Mouse (Mus musculus): ENCODE results near the gene Arpc5.
"Not testable (repeated sequence)": the region's sequence is repeated elsewhere in the genome, so short reads cannot be mapped to it uniquely, and the experiment has no call there.

The Arpc5 gene

GRCm38 (mm10) chr1:152784620-152785019 is 18.3 kb downstream of the Arpc5 start:
- DNase-seq = no peak

- not testable (repeated sequence) for DNase-seq
Observed at GRCm38 (mm10) chr1:152785446-152785845, 19.1 kb downstream of the Arpc5 start.

DNA sequence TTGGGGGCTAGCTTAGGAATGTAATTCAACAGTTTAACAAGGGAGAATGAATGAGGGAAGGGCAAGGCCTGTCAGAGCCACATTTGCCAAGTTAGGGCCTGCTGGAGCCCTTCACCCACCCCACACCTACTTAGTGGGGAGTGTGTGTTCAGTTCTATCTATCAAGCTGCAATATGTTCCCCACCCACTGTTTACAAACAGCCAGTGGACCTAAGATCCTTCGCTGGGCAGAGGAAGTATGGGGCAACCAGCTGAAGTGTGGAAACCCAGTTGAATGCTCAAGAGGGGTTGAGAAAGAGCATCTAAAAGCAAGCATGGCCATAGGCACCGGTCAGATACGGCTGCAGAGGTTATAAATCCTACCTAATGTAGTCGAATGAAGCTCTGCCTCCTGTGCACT is 20.6 kb downstream of the Arpc5 start:
- DNase-seq = no peak

- DNase-seq = no peak
Observed at GRCm38 (mm10) chr1:152788121-152788660, 21.8 kb downstream of the Arpc5 start.

GRCm38 (mm10) chr1:152790254-152790653 is 23.9 kb downstream of the Arpc5 start:
- DNase-seq = peak; percentile 63

DNA sequence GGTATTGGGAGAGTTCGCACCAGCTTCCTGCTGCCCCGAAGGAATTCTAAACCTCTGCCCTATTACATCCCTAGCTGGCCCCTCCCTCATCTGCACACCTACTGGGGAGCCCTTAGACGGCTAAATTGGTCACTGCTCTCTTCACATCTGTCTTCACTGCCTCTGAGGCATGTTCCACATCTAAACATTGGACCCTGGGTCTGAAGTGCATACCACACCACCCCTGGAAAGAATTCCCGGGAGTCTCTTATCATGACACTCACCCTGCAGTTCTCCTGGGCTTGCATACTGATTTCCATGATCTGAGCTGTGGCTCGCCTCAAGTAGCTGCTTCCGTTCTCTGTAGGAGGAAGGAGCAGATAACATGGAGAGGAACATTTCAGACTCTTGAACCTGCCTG is 24.5 kb downstream of the Arpc5 start:
- no peak for DNase-seq

DNA sequence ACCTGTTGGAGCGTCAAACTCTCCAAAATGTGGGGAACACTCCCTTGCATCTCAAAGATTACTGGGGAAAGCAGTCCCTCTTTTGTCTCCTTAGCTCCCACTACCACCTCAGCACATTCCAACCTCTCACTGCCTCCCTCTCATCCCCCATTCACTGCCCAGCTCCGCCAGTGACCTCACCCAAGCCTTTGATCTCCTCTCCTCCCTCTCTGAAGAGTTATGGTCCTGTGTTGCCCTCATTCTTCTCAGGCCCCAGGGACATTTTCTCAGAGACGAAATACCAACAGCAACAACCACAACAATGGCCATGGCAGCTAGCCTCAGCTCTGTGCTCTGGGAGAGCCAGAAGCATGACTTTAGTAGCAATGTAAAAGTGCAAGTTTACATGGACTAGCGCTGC is 24.9 kb downstream of the Arpc5 start:
- no peak for DNase-seq

DNA sequence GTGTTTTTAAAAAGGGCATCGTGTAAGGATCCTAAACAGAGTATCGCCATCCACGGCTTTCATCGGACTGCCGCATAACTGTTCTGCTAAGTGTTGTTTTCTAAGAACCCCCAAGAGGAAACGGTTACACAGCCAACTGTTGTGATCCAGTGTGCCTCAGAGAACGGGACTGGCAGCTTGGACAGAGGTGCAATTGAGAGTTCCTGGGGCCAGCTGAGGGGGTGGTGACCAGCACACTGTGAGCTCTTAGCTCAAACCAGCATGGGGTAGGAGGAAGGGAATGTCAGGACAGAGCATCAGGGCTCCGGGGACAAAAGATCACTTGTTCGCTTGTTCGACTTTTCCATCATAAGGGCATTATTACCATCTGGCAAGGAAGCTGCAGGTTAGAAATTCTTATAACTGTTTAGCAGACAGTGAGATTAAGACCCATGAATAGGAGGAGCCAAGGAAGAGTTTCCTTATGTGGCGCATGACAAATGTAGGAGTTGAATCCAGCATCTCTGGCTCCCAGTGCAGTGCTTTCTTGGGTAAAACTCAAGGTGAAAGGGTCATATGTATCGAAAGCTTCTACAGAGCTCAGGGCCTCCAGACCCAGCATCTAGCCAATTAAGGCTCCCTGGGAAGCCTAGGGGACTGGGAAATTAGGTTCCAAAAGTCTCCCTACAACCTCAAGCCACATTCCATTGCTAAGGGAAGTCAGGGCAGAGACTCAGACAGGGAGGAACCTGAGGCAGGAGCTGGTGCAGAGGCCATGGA is 26.6 kb downstream of the Arpc5 start:
- DNase-seq = no peak

- no peak for DNase-seq
Observed at GRCm38 (mm10) chr1:152793495-152794130, 27.3 kb downstream of the Arpc5 start.

GRCm38 (mm10) chr1:152795688-152796255 is 29.4 kb downstream of the Arpc5 start:
- no peak for DNase-seq

GRCm38 (mm10) chr1:152796683-152797263 is 30.4 kb downstream of the Arpc5 start:
- no peak for DNase-seq

- no peak for DNase-seq
Observed at GRCm38 (mm10) chr1:152798125-152798524, 31.8 kb downstream of the Arpc5 start.

GRCm38 (mm10) chr1:152799897-152800296 is 33.6 kb downstream of the Arpc5 start, which contains the start of gene Ncf2:
Ncf2 (plus strand) TSS chr1:152800194.
- no peak for DNase-seq

GRCm38 (mm10) chr1:152800633-152801176 is 34.4 kb downstream of the Arpc5 start:
- DNase-seq = no peak

- no peak for DNase-seq
Observed at GRCm38 (mm10) chr1:152804907-152805306, 38.6 kb downstream of the Arpc5 start.

GRCm38 (mm10) chr1:152807619-152808391 is 41.5 kb downstream of the Arpc5 start:
- DNase-seq = no peak

DNA sequence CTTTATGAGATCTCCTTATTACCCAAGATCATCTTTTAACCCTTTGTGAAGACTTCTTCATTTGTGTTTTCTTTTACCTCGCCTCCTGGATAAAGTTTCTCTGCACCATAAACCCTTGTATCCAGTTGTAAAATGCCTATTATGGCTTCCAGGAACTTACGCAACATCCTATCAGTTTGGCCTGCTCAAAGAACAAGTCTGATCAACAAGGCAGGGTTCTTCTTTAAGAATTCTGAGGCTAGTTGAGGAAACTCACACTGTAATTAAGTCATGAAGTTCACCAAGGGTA is 42.0 kb downstream of the Arpc5 start:
- DNase-seq = no peak

- no peak for DNase-seq
Observed at GRCm38 (mm10) chr1:152809541-152810252, 43.4 kb downstream of the Arpc5 start.

DNA sequence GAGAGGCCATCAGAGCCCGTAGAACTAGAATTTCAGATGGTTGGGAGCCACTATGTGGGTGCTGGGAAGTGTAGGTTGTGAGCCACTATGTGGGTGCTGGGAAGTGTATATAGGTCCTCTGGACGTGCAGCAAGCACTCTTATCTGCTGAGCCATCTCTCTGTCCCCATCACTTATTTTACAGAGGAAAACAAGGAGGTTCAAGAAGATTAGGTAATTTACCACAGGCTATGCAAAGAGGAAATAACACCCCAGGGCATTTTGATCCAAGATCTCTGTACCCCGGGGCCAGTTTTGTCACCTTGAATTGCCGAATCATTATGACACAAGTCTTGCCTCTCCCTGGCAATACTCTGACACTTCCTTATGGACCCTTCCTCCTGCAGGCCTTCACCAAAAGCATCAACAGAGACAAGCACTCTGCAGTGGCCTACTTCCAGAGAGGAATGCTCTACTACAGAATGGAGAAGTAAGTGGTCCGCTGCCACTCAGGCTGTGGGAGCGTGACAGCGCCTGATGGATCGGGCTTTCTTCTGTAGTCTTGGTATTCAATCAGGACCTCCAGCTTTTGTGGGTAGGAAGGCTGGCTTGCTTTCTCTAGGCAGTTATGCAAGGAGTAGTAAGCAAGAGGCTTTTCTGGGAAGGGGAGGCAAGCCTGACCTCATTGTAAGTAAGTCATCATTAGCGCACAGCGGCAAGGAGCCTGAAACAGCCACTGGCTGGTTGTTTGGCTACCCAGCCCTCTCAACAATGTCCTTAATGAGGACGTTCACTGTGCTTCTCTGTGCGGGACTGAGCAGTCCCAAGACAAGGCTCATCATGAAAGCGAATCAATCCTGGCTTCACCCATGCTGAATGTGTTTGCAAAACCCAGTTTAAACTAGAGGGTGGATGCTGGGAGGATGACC is 44.4 kb downstream of the Arpc5 start:
- no peak for DNase-seq

GRCm38 (mm10) chr1:152815265-152815701 is 48.9 kb downstream of the Arpc5 start:
- peak; percentile 40 for DNase-seq
